Mouse (Mus musculus): Measurements from ENCODE around the gene Scn7a. TPM values are rescaled to one million over a fixed set of nuclear protein-coding genes. Genes with fewer than 3 reads are reported as not detected.

The Scn7a gene
- total RNA-seq (2021) (10 to 100 TPM in 1 of 2 experiments, 1 to 10 TPM in 1; 9.9 to 11.6 TPM), polyA plus RNA-seq (2012; rRNA removed) (4.3 and 8.3 TPM in 2 replicates)
- long read RNA-seq, partial matches to known transcripts, result 1 of 6 reads
- long read RNA-seq, other reads (novel, unspliced or antisense), result 5 of 6 reads

GRCm38 (mm10) chr2:66784765-66785164 is at the start of gene Scn7a:
TSS of gene Scn7a (minus strand) at chr2:66784914.
- Histone ChIP-seq H3K79me2 (replicated peaks; ENCODE audit: control insufficient read depth, insufficient read depth, low read length) (no peaks in the 10 kb centered on the region), H3K4me1 (ENCODE audit: control insufficient read depth, insufficient read depth, low read length) (peaks cover 2% of the 10 kb centered on the region; the same call in 1 of the 2 replicates), H3K27ac (peak within 1 kb of the TSS; percentile 58), H3K4me3 (peak within 1 kb of the TSS; percentile 28), H3K9ac (ENCODE audit: low read depth, low read length) (no peak within 1 kb of the TSS; the same call in 1 of the 2 replicates), H3K36me3 (ENCODE audit: control insufficient read depth, insufficient read depth, low read length) (no peaks in the 10 kb centered on the region), H3K27me3 (ENCODE audit: control insufficient read depth, insufficient read depth, low read length) (no peaks in the 10 kb centered on the region)
- WGBS, result 13% methylated on average over 6 of the region's 6 CpGs
- TF ChIP-seq EP300 (IDR thresholded peaks at IDR 0.05; ENCODE audit: insufficient read depth, low read depth, low read length) (no peak), POLR2A (IDR thresholded peaks at IDR 0.05; ENCODE audit: insufficient read depth, low read depth, low read length) (peak; percentile 55; the same call in 1 of the 2 replicates), CTCF (IDR thresholded peaks at IDR 0.05) (no peak)
- intact Hi-C loops (cut with DNase I), result no loop called here
- DNase-seq, result peak; percentile 50 to 54

GRCm38 (mm10) chr2:66827729-66828128 is 43.0 kb upstream of the Scn7a start:
- Histone ChIP-seq H3K4me1 (ENCODE audit: control insufficient read depth, insufficient read depth, low read length) (no peaks in the 10 kb centered on the region), H3K36me3 (ENCODE audit: control insufficient read depth, insufficient read depth, low read length) (no peaks in the 10 kb centered on the region), H3K27ac (no peak overlapping the region), H3K27me3 (ENCODE audit: control insufficient read depth, insufficient read depth, low read length) (no peaks in the 10 kb centered on the region), H3K79me2 (replicated peaks; ENCODE audit: control insufficient read depth, insufficient read depth, low read length) (no peaks in the 10 kb centered on the region), H3K4me3 (no peak overlapping the region), H3K9ac (ENCODE audit: low read depth, low read length) (no peak overlapping the region)
- WGBS, result 47% methylated on average over 1 of the region's 1 CpGs
- intact Hi-C loops (cut with DNase I), result no loop called here
- no peak for DNase-seq
- TF ChIP-seq CTCF (IDR thresholded peaks at IDR 0.05), result no peak

GRCm38 (mm10) chr2:66819862-66820559 is 35.3 kb upstream of the Scn7a start:
- Histone ChIP-seq H3K4me3 (no peak overlapping the region), H3K9ac (ENCODE audit: low read depth, low read length) (no peak overlapping the region), H3K27me3 (ENCODE audit: control insufficient read depth, insufficient read depth, low read length) (no peaks in the 10 kb centered on the region), H3K27ac (no peak overlapping the region), H3K4me1 (ENCODE audit: control insufficient read depth, insufficient read depth, low read length) (no peaks in the 10 kb centered on the region), H3K36me3 (ENCODE audit: control insufficient read depth, insufficient read depth, low read length) (no peaks in the 10 kb centered on the region), H3K79me2 (replicated peaks; ENCODE audit: control insufficient read depth, insufficient read depth, low read length) (no peaks in the 10 kb centered on the region)
- intact Hi-C loops (cut with DNase I), result no loop called here
- no peak for TF ChIP-seq EP300 (IDR thresholded peaks at IDR 0.05; ENCODE audit: insufficient read depth, low read depth, low read length)
- TF ChIP-seq CTCF (IDR thresholded peaks at IDR 0.05), result peak; percentile 53
- 37% methylated on average over 7 of the region's 7 CpGs for WGBS
- DNase-seq, result no peak

GRCm38 (mm10) chr2:66799676-66800249 is 15.0 kb upstream of the Scn7a start:
- Histone ChIP-seq H3K27ac (no peak overlapping the region), H3K4me3 (no peak overlapping the region), H3K27me3 (ENCODE audit: control insufficient read depth, insufficient read depth, low read length) (no peaks in the 10 kb centered on the region), H3K79me2 (replicated peaks; ENCODE audit: control insufficient read depth, insufficient read depth, low read length) (no peaks in the 10 kb centered on the region), H3K9ac (ENCODE audit: low read depth, low read length) (no peak overlapping the region), H3K4me1 (ENCODE audit: control insufficient read depth, insufficient read depth, low read length) (no peaks in the 10 kb centered on the region), H3K36me3 (ENCODE audit: control insufficient read depth, insufficient read depth, low read length) (no peaks in the 10 kb centered on the region)
- intact Hi-C loops (cut with DNase I), result loop anchor here (2.0 to 5.0 kb wide), 3 partner anchors 37 to 542 kb away; partner anchors contain the start of gene Ttc21b
- TF ChIP-seq CTCF (IDR thresholded peaks at IDR 0.05) (peak; percentile 83), POLR2A (IDR thresholded peaks at IDR 0.05; ENCODE audit: insufficient read depth, low read depth, low read length) (no peak)
- 49% methylated on average over 4 of the region's 4 CpGs for WGBS
- no peak for DNase-seq

GRCm38 (mm10) chr2:66797493-66797892 is 12.8 kb upstream of the Scn7a start:
- Histone ChIP-seq H3K27me3 (ENCODE audit: control insufficient read depth, insufficient read depth, low read length) (no peaks in the 10 kb centered on the region), H3K79me2 (replicated peaks; ENCODE audit: control insufficient read depth, insufficient read depth, low read length) (no peaks in the 10 kb centered on the region), H3K4me3 (no peak overlapping the region), H3K4me1 (ENCODE audit: control insufficient read depth, insufficient read depth, low read length) (no peaks in the 10 kb centered on the region), H3K9ac (ENCODE audit: low read depth, low read length) (no peak overlapping the region), H3K27ac (peak overlapping the region; percentile 20), H3K36me3 (ENCODE audit: control insufficient read depth, insufficient read depth, low read length) (no peaks in the 10 kb centered on the region)
- 3% methylated on average over 1 of the region's 1 CpGs for whole genome bisulfite sequencing
- intact Hi-C loops (cut with DNase I), result loop anchor here (5.0 kb wide), 1 partner anchor 540 kb away; the partner anchor contains the start of gene Ttc21b
- DNase-seq, result peak in 1 of 2 experiments; percentile 11
- TF ChIP-seq CTCF (IDR thresholded peaks at IDR 0.05) (no peak), EP300 (IDR thresholded peaks at IDR 0.05; ENCODE audit: insufficient read depth, low read depth, low read length) (no peak), POLR2A (IDR thresholded peaks at IDR 0.05; ENCODE audit: insufficient read depth, low read depth, low read length) (no peak)

GRCm38 (mm10) chr2:66791629-66792028 is 6.9 kb upstream of the Scn7a start:
- no peaks in the 10 kb centered on the region for H3K79me2 ChIP-seq (replicated peaks; ENCODE audit: control insufficient read depth, insufficient read depth, low read length)
- DNase-seq, result no peak
- no peaks in the 10 kb centered on the region for H3K36me3 ChIP-seq (ENCODE audit: control insufficient read depth, insufficient read depth, low read length)
- H3K9ac ChIP-seq (ENCODE audit: low read depth, low read length), result no peak overlapping the region
- intact Hi-C loops (cut with DNase I), result no loop called here
- no peaks in the 10 kb centered on the region for H3K27me3 ChIP-seq (ENCODE audit: control insufficient read depth, insufficient read depth, low read length)
- no peak overlapping the region for H3K4me3 ChIP-seq
- H3K27ac ChIP-seq, result no peak overlapping the region
- WGBS, result 66% methylated on average over 1 of the region's 1 CpGs
- TF ChIP-seq EP300 (IDR thresholded peaks at IDR 0.05; ENCODE audit: insufficient read depth, low read depth, low read length), result no peak
- no peak for TF ChIP-seq CTCF (IDR thresholded peaks at IDR 0.05)
- no peak for TF ChIP-seq POLR2A (IDR thresholded peaks at IDR 0.05; ENCODE audit: insufficient read depth, low read depth, low read length)
- no peaks in the 10 kb centered on the region for H3K4me1 ChIP-seq (ENCODE audit: control insufficient read depth, insufficient read depth, low read length)

Measured in heart, adult 2 months (tissue).